Mouse (Mus musculus) ES-E14 (cell line): ENCODE results near the gene Sel1l3. TPM values are rescaled to one million over a fixed set of nuclear protein-coding genes. Genes with fewer than 3 reads are reported as not detected.

ENCODE experiments used
- DNase-seq: peaks from one replicate; pipeline ENCODE4 v3.0.0-alpha.2; 2013; ENCODE audit warnings: low read depth, low spot score
- H3K27ac ChIP-seq: 2 replicates; pipeline ENCODE4 v1.5.1; 2012; ENCODE audit warnings: low read depth, mild to moderate bottlenecking, low read length, moderate library complexity, mixed read lengths; ENCODE audit not compliant: poor library complexity, insufficient read depth, severe bottlenecking
- H3K36me3 ChIP-seq: 2 replicates; pipeline ENCODE4 v1.6.1; 2012; ENCODE audit warnings: mild to moderate bottlenecking, low read length, moderate library complexity, mixed read lengths; ENCODE audit not compliant: control insufficient read depth, poor library complexity, insufficient read depth, severe bottlenecking
- H3K4me1 ChIP-seq, 2 experiments: fragments of 150-350 bp in 1 of 2; sonication (generic) in 1 of 2; 2 replicates each; pipeline ENCODE4 v1.6.1; 2012; ENCODE audit warnings: low read length in 2 of 2, mild to moderate bottlenecking in 1 of 2, mixed read lengths in 1 of 2; ENCODE audit not compliant: control insufficient read depth in 2 of 2, insufficient read depth in 2 of 2, poor library complexity in 1 of 2
- H3K4me3 ChIP-seq, 2 experiments: fragments of 150-350 bp in 1 of 2; sonication (generic) in 1 of 2; 2 replicates each; pipeline ENCODE4 v1.5.1; 2012; ENCODE audit warnings: low read length in 2 of 2, low read depth in 1 of 2, mild to moderate bottlenecking in 1 of 2, mixed read lengths in 1 of 2; ENCODE audit not compliant: insufficient read depth in 1 of 2, poor library complexity in 1 of 2, severe bottlenecking in 1 of 2
- H3K9ac ChIP-seq: 2 replicates; pipeline ENCODE4 v1.6.1; 2012; ENCODE audit warnings: low read depth, mild to moderate bottlenecking, low read length, mixed read lengths; ENCODE audit not compliant: poor library complexity, insufficient read depth, severe bottlenecking
- H3K9me3 ChIP-seq: fragments of 150-350 bp; sonication (generic); 2 replicates; pipeline ENCODE4 v1.6.1; 2012; ENCODE audit warnings: low read depth, mild to moderate bottlenecking, low read length; ENCODE audit not compliant: control insufficient read depth, insufficient read depth
- CHD2 ChIP-seq: IDR thresholded peaks from 2 replicates; pipeline ENCODE4 v1.6.1; 2014; ENCODE audit warnings: mild to moderate bottlenecking, low read depth, low read length, inconsistent platforms
- HCFC1 ChIP-seq: IDR thresholded peaks from 2 replicates; pipeline ENCODE4 v1.6.1; 2012; ENCODE audit warnings: low read length, inconsistent platforms, borderline replicate concordance; ENCODE audit not compliant: insufficient read depth
- MAFK ChIP-seq: IDR thresholded peaks from 2 replicates; pipeline ENCODE4 v1.6.1; 2014; ENCODE audit warnings: mild to moderate bottlenecking, low read depth, low read length, inconsistent platforms; ENCODE audit not compliant: insufficient read depth
- ZC3H11A ChIP-seq: IDR thresholded peaks from 2 replicates; pipeline ENCODE4 v1.6.1; 2012; ENCODE audit warnings: low read depth, mild to moderate bottlenecking, inconsistent platforms, low read length, borderline replicate concordance
- ZNF384 ChIP-seq: IDR thresholded peaks from 2 replicates; pipeline ENCODE4 v1.6.1; 2012; ENCODE audit warnings: low read depth, low read length, inconsistent platforms
- in situ Hi-C, 2 experiments: fragments of 600-800 bp; cut with MboI; formaldehyde crosslinking; loops; one replicate each; pipeline ENCODE4 v1.15.1; 2025; ENCODE audit warnings: low sequenced_read_pairs in 2 of 2, inconsistent platforms in 1 of 2; ENCODE audit not compliant: unreplicated experiment in 2 of 2
- total RNA-seq: library from RNA; depleted of rRNA; stranded (reverse); fragments of 300-350 nt; gene quantifications from 2 replicates; pipeline ENCODE4 v1.2.3, GENCODE M21; 2012

Gene Sel1l3
- total RNA-seq, 1 experiment = 1.3 TPM

- Histone ChIP-seq H3K4me1 (peaks cover 0 to 5% of the 10 kb centered on the region in 2 experiments; a peak in 1 of 4 replicates), H3K36me3 (no peaks in the 10 kb centered on the region), H3K9ac (no peak overlapping the region), H3K4me3 (no peak overlapping the region), H3K27ac (no peak overlapping the region), H3K9me3 (no peaks in the 10 kb centered on the region)
- DNase-seq = no peak
- in situ Hi-C loops = no loop called here
- no peak for TF ChIP-seq CHD2
- TF ChIP-seq ZC3H11A = no peak
- no peak for TF ChIP-seq ZNF384
- TF ChIP-seq HCFC1 = no peak
- no peak for TF ChIP-seq MAFK
These were observed 37.0 kb downstream of the Sel1l3 start for GRCm38 (mm10) chr5:53176703-53177102.

GRCm38 (mm10) chr5:53176075-53176474, 37.7 kb downstream of the Sel1l3 start:
- Histone ChIP-seq H3K27ac (no peak overlapping the region), H3K4me1 (peaks cover 0 to 5% of the 10 kb centered on the region in 2 experiments; a peak in 1 of 4 replicates), H3K9ac (no peak overlapping the region), H3K36me3 (no peaks in the 10 kb centered on the region), H3K9me3 (no peaks in the 10 kb centered on the region), H3K4me3 (no peak overlapping the region)
- no peak for TF ChIP-seq ZNF384
- TF ChIP-seq CHD2 = no peak
- TF ChIP-seq MAFK = no peak
- TF ChIP-seq HCFC1 = no peak
- no peak for TF ChIP-seq ZC3H11A
- no peak for DNase-seq
- in situ Hi-C loops = no loop called here

- Histone ChIP-seq H3K36me3 (no peaks in the 10 kb centered on the region), H3K9ac (no peak overlapping the region), H3K4me3 (no peak overlapping the region), H3K27ac (no peak overlapping the region), H3K9me3 (no peaks in the 10 kb centered on the region), H3K4me1 (peaks cover 0 to 5% of the 10 kb centered on the region in 2 experiments; a peak in 1 of 4 replicates)
- no peak for TF ChIP-seq HCFC1
- no peak for TF ChIP-seq CHD2
- TF ChIP-seq ZC3H11A = no peak
- no peak for TF ChIP-seq ZNF384
- TF ChIP-seq MAFK = no peak
- no peak for DNase-seq
- in situ Hi-C loops = no loop called here
These were observed 38.5 kb downstream of the Sel1l3 start for GRCm38 (mm10) chr5:53175195-53175594.

DNA sequence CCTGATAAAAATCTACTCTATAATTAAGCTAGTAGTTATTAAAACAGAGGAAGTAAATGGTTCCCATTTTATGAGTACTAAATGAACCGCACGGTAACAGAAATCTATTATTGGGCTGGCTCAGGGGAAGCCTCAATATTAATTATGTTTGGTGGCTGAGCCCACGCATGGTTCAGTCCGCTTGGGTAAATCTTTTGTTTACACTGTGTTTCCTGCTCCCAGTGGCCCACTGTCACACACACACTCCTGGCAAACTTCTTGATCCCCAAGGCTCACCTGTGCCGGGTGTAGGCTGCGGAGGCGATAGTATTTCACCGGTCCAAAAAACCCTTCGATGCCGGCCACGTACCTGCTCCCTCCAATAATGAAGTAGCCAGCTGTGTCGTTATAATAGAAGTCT, 39.3 kb downstream of the Sel1l3 start:
- in situ Hi-C loops = no loop called here
- H3K4me3 ChIP-seq = no peak overlapping the region
- H3K36me3 ChIP-seq = no peaks in the 10 kb centered on the region
- TF ChIP-seq HCFC1 (no peak), ZNF384 (no peak), MAFK (no peak), ZC3H11A (no peak), CHD2 (no peak)
- peaks cover 0 to 1% of the 10 kb centered on the region in 2 experiments; a peak in 1 of 4 replicates for H3K4me1 ChIP-seq
- H3K9me3 ChIP-seq = no peaks in the 10 kb centered on the region
- DNase-seq = no peak
- no peak overlapping the region for H3K9ac ChIP-seq
- no peak overlapping the region for H3K27ac ChIP-seq

- no peak overlapping the region for H3K4me3 ChIP-seq
These were observed 40.8 kb downstream of the Sel1l3 start for GRCm38 (mm10) chr5:53172908-53173307.

More at GRCm38 (mm10) chr5:53172908-53173307, 40.8 kb downstream of the Sel1l3 start:
- Histone ChIP-seq H3K27ac (no peak overlapping the region), H3K4me1 (no peaks in the 10 kb centered on the region; a peak in 1 of 4 replicates), H3K9ac (no peak overlapping the region), H3K36me3 (no peaks in the 10 kb centered on the region), H3K9me3 (no peaks in the 10 kb centered on the region)
- in situ Hi-C loops = no loop called here
- TF ChIP-seq ZNF384 = no peak
- TF ChIP-seq ZC3H11A = no peak
- TF ChIP-seq MAFK = no peak
- no peak for TF ChIP-seq HCFC1
- no peak for TF ChIP-seq CHD2
- DNase-seq = no peak
